8 mouse cellular contexts compared by ENCODE assay signal in genomic region chr1:74285212-74286010, GRCm38 (mm10). TPM values are rescaled to one million over a fixed set of nuclear protein-coding genes. Genes with fewer than 3 reads are reported as not detected.
DNase-seq lines count a peak whose midpoint lies in the region; ATAC-seq lines count a peak whose summit lies in the region.

No protein-coding gene starts in this region.

- peak overlapping the region; percentile 72 for H3K4me2 ChIP-seq in lung, embryonic 15.5 days
- peak overlapping the region; percentile 61 for H3K4me2 ChIP-seq in forebrain, embryonic 15.5 days (replicated peaks)
- H3K4me2 ChIP-seq in liver, embryonic 15.5 days = peak overlapping the region; percentile 89

- peak overlapping the region; percentile 87 for H3K4me3 ChIP-seq in lung, embryonic 15.5 days
- H3K4me3 ChIP-seq in forebrain, embryonic 15.5 days = peak overlapping the region; percentile 90
- H3K4me3 ChIP-seq in liver, embryonic 15.5 days (replicated peaks) = peak overlapping the region; percentile 86

- H3K36me3 ChIP-seq in lung, embryonic 15.5 days = peaks cover 48% of the 10 kb centered on the region
- peaks cover 23% of the 10 kb centered on the region for H3K36me3 ChIP-seq in forebrain, embryonic 15.5 days
- H3K36me3 ChIP-seq in liver, embryonic 15.5 days (replicated peaks) = peaks cover 54% of the 10 kb centered on the region

- H3K9me3 ChIP-seq in lung, embryonic 15.5 days = no peaks in the 10 kb centered on the region
- no peaks in the 10 kb centered on the region for H3K9me3 ChIP-seq in forebrain, embryonic 15.5 days
- no peaks in the 10 kb centered on the region for H3K9me3 ChIP-seq in liver, embryonic 15.5 days (replicated peaks)

- intact Hi-C loops in gastrocnemius, postnatal 36 days (cut with DNase I) = loop anchor here (2.0 to 10.0 kb wide), 2 partner anchors 49 to 169 kb away; partner anchors contain the start of gene Arpc2

- DNase-seq in lung, adult 18-20 months = no peak
- peak; percentile 22 for DNase-seq in c-Kit-positive CD71-negative TER-119-negative erythroid progenitor cells, embryonic 14.5 days (ENCODE audit: low read depth)
- DNase-seq in embryo, embryonic 9.5 days (ENCODE audit: extremely low spot score) = no peak
- DNase-seq in gastrocnemius, postnatal 36 days = no peak
- DNase-seq in frontal cortex, postnatal 25 days (ENCODE audit: low spot score in 2 of 2) = no peak

- H3K27me3 ChIP-seq in lung, embryonic 15.5 days = no peaks in the 10 kb centered on the region
- H3K27me3 ChIP-seq in forebrain, embryonic 15.5 days = no peaks in the 10 kb centered on the region
- no peaks in the 10 kb centered on the region for H3K27me3 ChIP-seq in liver, embryonic 15.5 days

- H3K4me1 ChIP-seq in lung, embryonic 15.5 days = peaks cover 37% of the 10 kb centered on the region
- H3K4me1 ChIP-seq in forebrain, embryonic 15.5 days = peaks cover 31% of the 10 kb centered on the region
- H3K4me1 ChIP-seq in liver, embryonic 15.5 days (replicated peaks) = peaks cover 71% of the 10 kb centered on the region

- H3K9ac ChIP-seq in lung, embryonic 15.5 days = peak overlapping the region; percentile 57
- peak overlapping the region; percentile 65 for H3K9ac ChIP-seq in forebrain, embryonic 15.5 days (replicated peaks)
- H3K9ac ChIP-seq in liver, embryonic 15.5 days = peak overlapping the region; percentile 71

- ATAC-seq in lung, embryonic 15.5 days (ENCODE audit: borderline replicate concordance, extremely low read depth, low FRiP score, low TSS enrichment) = 0 out of 2 replicates have a peak, but pooled peaks have one; percentile 0
- ATAC-seq in forebrain, embryonic 15.5 days (replicated peaks) = no peak
- no peak for ATAC-seq in liver, embryonic 15.5 days (ENCODE audit: insufficient read depth)

- no peak overlapping the region for H3K27ac ChIP-seq in lung, embryonic 15.5 days
- no peak overlapping the region for H3K27ac ChIP-seq in forebrain, embryonic 15.5 days (replicated peaks)
- peak overlapping the region; percentile 55 for H3K27ac ChIP-seq in liver, embryonic 15.5 days (replicated peaks)

- WGBS in lung, embryonic 15.5 days = 2% methylated on average over 23 of the region's 23 CpGs
- WGBS in forebrain, embryonic 15.5 days = 4% methylated on average over 23 of the region's 23 CpGs
- WGBS in liver, embryonic 15.5 days (ENCODE audit: insufficient replicate concordance) = 3% methylated on average over 23 of the region's 23 CpGs

RNA-seq across cellular contexts. Expression of gene Pnkd, which starts 0.7 kb away (rescaled TPM):
- 103 and 106 TPM in 2 replicates for polyA plus RNA-seq in lung, embryonic 15.5 days (2015; fragmentation: Nextera tagmentation; extraction: Ambion mirVana)
- 99.2 and 104 TPM in 2 replicates for polyA plus RNA-seq in forebrain, embryonic 15.5 days (2015; fragmentation: Nextera tagmentation; extraction: Ambion mirVana)
- polyA plus RNA-seq in liver, embryonic 15.5 days (2015; fragmentation: Nextera tagmentation; extraction: Ambion mirVana) = 32.0 and 34.7 TPM in 2 replicates
- 10 to 100 TPM; 53.4 to 54.8 TPM for total RNA-seq in gastrocnemius, postnatal 36 days (2021)

RNA-seq across cellular contexts. Expression of gene Aamp, which starts 0.9 kb away (rescaled TPM):
- polyA plus RNA-seq in lung, embryonic 15.5 days (2015; fragmentation: Nextera tagmentation; extraction: Ambion mirVana) = 248 and 261 TPM in 2 replicates
- polyA plus RNA-seq in forebrain, embryonic 15.5 days (2015; fragmentation: Nextera tagmentation; extraction: Ambion mirVana) = 211 and 214 TPM in 2 replicates
- polyA plus RNA-seq in liver, embryonic 15.5 days (2015; fragmentation: Nextera tagmentation; extraction: Ambion mirVana) = 93.1 and 113 TPM in 2 replicates
- total RNA-seq in gastrocnemius, postnatal 36 days (2021) = 10 to 100 TPM; 64.7 to 71.3 TPM

RNA-seq across cellular contexts. Expression of gene Gpbar1, which starts 7.1 kb away (rescaled TPM):
- 0.19 TPM in 1 of 2 replicates, not detected in the other for polyA plus RNA-seq in lung, embryonic 15.5 days (2015; fragmentation: Nextera tagmentation; extraction: Ambion mirVana)
- polyA plus RNA-seq in forebrain, embryonic 15.5 days (2015; fragmentation: Nextera tagmentation; extraction: Ambion mirVana) = 0.34 TPM in 1 of 2 replicates, not detected in the other
- 0.29 and 0.68 TPM in 2 replicates for polyA plus RNA-seq in liver, embryonic 15.5 days (2015; fragmentation: Nextera tagmentation; extraction: Ambion mirVana)
- not detected for total RNA-seq in gastrocnemius, postnatal 36 days (2021)

RNA-seq across cellular contexts. Expression of gene Tmbim1, which starts 20.0 kb away (rescaled TPM):
- 38.0 and 44.4 TPM in 2 replicates for polyA plus RNA-seq in lung, embryonic 15.5 days (2015; fragmentation: Nextera tagmentation; extraction: Ambion mirVana)
- 5.4 and 6.8 TPM in 2 replicates for polyA plus RNA-seq in forebrain, embryonic 15.5 days (2015; fragmentation: Nextera tagmentation; extraction: Ambion mirVana)
- 15.4 and 18.7 TPM in 2 replicates for polyA plus RNA-seq in liver, embryonic 15.5 days (2015; fragmentation: Nextera tagmentation; extraction: Ambion mirVana)
- 10 to 100 TPM; 23.0 to 28.8 TPM for total RNA-seq in gastrocnemius, postnatal 36 days (2021)

RNA-seq across cellular contexts. Expression of gene Arpc2, which starts 49.5 kb away (rescaled TPM):
- 429 and 448 TPM in 2 replicates for polyA plus RNA-seq in lung, embryonic 15.5 days (2015; fragmentation: Nextera tagmentation; extraction: Ambion mirVana)
- polyA plus RNA-seq in forebrain, embryonic 15.5 days (2015; fragmentation: Nextera tagmentation; extraction: Ambion mirVana) = 403 and 418 TPM in 2 replicates
- 176 and 191 TPM in 2 replicates for polyA plus RNA-seq in liver, embryonic 15.5 days (2015; fragmentation: Nextera tagmentation; extraction: Ambion mirVana)
- 10 to 100 TPM; 56.1 to 65.1 TPM for total RNA-seq in gastrocnemius, postnatal 36 days (2021)
